Mouse (Mus musculus) cerebellum, postnatal 10 days (tissue): Measurements from ENCODE around the gene Flywch2.

Experiments used
- DNase-seq, 2 experiments: peaks; one replicate each; pipeline ENCODE4 v3.0.0; 2021; ENCODE audit warnings: mixed read lengths in 2 of 2

Gene Flywch2

GRCm38 (mm10) chr17:23785561-23786471, at the start of gene Flywch2:
Gene Flywch2 (minus strand): TSS chr17:23786081.
- peak; percentile 96 to 97 for DNase-seq

DNA sequence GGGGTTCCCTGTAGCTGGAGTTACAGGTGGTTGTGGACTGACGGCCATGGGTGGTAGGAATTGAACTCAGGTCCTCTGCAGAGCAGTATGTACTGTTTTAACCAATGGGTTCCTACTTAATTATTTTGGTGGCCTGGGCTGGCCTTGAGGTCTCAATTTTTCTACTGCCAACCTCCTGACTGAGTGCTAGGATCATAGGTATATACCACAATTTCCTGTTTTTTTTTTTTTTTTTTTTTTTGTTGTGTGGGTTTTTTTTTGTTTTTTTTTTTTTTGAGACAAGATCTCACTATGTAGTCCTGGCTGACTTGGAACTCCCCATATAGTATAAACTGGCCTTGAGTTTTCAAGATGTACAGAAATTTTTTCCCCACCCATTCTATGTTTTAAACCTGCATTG, 45.3 kb upstream of the Flywch2 start:
- no peak for DNase-seq

GRCm38 (mm10) chr17:23829064-23829619, 43.3 kb upstream of the Flywch2 start, which contains the start of gene Elob:
Gene Elob (minus strand): TSS chr17:23829136.
- DNase-seq = peak; percentile 91 to 94

- peak; percentile 77 to 81 for DNase-seq
Observed at GRCm38 (mm10) chr17:23828271-23829001, 42.6 kb upstream of the Flywch2 start.

DNA sequence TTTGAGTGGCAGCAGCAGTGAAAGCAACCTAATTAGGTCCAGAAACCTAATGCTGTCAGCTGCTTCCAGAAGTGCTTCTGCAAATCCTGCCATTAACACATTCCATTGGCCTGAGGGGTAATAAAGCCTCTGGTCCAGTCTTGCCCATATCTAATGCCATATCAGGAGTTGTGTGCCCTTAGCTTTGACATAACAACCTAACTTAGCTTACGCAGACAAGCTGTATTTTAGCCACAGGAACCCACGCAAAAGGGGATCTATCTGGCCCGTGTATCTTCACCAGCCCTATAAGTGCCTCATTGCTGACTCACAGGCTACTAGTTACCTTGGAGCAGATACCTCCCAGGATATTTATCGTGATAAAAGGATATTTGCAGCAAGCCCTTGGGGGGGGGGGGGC, 39.7 kb upstream of the Flywch2 start:
- DNase-seq = no peak

GRCm38 (mm10) chr17:23823614-23824013, 37.7 kb upstream of the Flywch2 start:
- DNase-seq = peak in 1 of 2 experiments; percentile 13

DNA sequence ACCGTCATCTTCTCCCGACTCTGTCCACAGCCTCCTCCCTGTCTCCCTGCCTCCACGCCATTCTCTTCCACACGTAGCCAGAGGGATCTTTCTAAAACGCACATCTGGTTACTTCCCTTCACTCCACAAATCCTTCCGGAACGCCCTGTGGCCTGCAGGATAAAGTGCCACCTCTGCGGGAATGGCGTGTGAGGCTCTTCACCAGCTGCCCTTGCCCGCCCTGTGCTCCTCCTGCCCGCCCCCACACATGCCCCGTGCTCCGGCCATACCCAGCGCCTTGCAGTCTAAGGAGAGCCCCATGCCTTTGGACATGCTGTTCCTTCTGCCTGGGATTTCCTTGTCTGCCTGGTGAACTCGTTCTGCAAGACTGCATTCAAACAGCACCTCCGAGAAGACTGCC, 37.1 kb upstream of the Flywch2 start:
- peak in 1 of 2 experiments; percentile 11 for DNase-seq

DNA sequence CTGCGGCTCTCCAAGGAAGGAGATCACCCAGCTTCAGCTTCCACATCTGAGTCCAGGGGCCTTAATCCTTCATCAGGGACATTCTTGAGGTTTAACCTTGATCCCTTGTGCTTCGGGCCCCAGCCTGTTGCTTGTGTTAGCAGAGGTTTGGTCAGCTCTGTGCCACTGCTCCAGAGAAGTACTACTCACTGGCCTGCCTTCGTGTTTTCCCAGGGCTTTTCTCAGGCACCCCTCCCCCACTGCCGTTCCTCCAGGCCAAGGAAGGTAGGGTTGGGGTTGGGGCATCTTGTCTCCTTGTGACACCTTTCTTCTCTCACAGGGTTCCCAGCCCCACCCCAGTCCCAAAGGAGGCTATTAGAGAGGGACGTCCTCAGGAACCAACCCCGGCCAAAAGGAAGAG, 36.2 kb upstream of the Flywch2 start:
- peak in 1 of 2 experiments; percentile 22 for DNase-seq

DNA sequence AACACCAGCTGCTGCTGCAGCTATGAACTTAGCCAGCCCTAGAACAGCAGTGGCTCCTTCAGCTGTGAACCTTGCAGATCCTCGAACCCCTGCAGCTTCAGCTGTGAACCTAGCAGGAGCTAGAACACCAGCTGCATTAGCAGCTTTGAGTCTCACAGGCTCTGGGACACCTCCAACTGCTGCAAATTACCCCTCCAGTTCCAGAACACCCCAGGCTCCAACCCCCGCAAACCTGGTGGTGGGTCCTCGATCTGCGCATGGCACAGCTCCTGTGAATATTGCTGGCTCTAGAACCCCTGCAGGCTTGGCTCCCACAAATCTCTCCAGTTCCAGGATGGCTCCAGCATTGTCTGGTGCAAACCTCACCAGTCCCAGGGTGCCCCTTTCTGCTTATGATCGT, 34.9 kb upstream of the Flywch2 start:
- peak in 1 of 2 experiments; percentile 21 for DNase-seq

GRCm38 (mm10) chr17:23819235-23819634, 33.4 kb upstream of the Flywch2 start:
- peak in 1 of 2 experiments; percentile 17 for DNase-seq

GRCm38 (mm10) chr17:23818579-23818978, 32.7 kb upstream of the Flywch2 start:
- peak in 1 of 2 experiments; percentile 15 for DNase-seq

- peak in 1 of 2 experiments; percentile 13 for DNase-seq
Observed at GRCm38 (mm10) chr17:23815641-23816040, 29.8 kb upstream of the Flywch2 start.

DNA sequence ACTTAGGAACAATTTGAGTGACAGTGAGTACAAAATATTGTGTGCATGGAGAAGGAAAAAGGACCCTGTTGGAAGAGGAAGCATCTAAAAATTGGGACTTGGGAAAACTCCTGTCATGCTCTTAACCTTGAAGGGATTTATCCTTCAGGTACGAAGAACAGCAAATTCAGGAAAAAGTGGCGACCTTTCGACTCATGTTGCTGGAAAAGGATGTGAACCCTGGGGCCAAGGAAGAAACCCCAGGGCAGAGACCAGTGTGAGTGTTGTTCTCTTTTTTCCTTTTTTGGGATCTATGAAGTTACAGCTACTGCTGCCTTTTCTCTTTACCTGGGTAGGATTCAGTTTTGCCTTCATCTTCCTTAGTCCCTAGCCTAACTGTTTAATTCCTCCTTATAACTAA, 22.0 kb upstream of the Flywch2 start:
- no peak for DNase-seq

- DNase-seq = peak in 1 of 2 experiments; percentile 55
Observed at GRCm38 (mm10) chr17:23806867-23807266, 21.0 kb upstream of the Flywch2 start.

DNA sequence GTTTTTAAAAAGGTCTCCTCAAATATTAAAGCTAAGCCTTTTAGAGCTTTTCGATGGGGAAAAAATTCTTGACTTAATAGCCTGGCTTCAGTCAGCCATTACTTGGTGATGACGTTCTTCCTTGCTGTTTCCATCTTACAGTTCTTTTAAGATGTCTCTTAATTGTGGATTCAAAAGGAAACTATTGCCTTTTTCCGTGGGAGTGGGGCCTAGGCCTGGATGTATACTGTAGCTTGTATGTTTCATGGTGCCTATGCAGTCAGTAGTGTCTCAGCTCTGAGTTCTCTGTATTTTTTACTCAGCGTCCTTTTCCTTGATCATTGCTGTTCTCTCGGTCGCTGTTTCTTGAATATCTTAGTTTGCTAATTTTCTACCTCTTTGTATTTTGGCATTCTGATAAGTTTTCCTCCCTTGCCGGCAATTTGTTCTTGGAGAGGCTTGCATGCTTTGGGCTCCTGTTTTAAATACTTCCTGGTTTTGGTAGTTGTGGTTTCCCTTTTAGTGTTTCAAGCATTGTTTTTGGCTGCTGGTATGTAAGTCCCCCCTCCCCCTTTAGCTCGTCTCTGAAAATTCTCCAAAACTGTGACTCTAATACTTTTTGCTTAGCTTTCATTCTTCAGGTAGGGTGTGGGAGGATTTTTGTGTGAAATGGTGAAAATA, 18.7 kb upstream of the Flywch2 start:
- DNase-seq = no peak

DNA sequence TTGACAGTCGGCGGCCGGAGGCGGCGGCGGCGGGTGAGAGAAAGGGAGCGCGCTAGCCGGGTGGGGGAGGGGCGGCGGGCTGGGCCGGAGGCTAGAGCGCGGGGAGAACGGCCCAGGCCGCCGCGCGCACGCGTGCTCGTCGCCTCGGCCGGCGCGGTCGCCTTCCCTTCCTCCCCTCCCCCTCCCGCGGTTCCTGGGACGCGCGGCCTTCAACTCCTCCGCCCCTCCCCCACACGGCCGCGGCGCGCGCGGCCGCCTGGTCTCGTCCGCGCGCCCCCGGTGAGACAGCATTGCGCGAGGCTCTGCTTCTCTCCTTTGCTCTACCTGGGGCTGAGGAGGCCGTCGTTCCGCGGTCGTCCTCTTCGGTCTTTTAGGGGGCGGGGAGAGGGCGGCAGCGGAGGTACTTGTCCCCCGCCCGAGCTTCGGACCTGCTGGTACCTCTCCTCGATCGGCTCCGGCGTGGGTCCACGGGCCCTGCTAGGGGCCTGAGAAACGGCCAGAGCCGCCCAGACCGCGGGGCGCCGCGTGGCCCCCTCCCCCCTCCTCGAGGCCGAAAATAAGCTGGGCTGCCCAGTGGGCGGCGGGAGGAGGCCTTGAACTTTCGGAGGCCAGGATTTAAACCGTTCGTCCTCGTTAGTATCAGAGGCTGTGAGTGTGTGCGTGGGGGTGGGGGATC, 17.6 kb upstream of the Flywch2 start:
- DNase-seq = peak; percentile 95

DNA sequence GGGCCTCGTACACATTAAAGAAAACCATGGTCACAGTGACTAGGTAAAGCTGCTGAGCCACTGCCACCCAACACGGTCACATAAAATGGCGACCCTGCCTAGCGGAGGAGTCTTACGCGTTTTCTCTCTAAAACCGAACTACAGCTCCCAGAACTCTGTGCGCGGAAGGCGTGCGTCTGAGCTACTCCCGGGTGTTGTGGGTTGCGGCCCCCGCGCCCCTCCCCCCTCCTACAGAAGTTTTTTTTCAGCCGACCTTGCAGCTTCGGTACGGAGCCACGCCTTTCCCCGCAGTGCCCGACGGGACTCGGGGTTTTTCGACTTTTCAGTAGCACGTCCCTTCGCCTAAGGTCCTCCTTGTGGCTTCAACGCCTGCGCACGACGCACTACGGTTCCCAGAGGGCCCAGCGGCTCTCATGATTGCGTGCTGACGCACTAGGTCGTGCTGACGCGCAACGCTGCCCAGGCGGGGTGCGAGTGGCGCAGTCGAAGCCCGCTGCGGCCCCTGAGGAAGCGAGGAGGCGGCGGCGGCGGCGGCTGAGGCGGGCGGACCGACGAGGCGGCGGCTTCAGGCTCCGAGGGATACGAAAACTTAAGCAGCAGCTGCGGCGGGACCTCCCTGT, 17.0 kb upstream of the Flywch2 start:
- DNase-seq = peak; percentile 98 to 99

GRCm38 (mm10) chr17:23801627-23802026, 15.7 kb upstream of the Flywch2 start:
- no peak for DNase-seq

- DNase-seq = no peak
Observed at GRCm38 (mm10) chr17:23797316-23797715, 11.4 kb upstream of the Flywch2 start.

- DNase-seq = no peak
Observed at GRCm38 (mm10) chr17:23795323-23795722, 9.4 kb upstream of the Flywch2 start.

GRCm38 (mm10) chr17:23791079-23791357, 5.1 kb upstream of the Flywch2 start:
- peak in 1 of 2 experiments; percentile 22 for DNase-seq
